1 mouse cellular context compared by ENCODE assay signal in the genomic region with DNA sequence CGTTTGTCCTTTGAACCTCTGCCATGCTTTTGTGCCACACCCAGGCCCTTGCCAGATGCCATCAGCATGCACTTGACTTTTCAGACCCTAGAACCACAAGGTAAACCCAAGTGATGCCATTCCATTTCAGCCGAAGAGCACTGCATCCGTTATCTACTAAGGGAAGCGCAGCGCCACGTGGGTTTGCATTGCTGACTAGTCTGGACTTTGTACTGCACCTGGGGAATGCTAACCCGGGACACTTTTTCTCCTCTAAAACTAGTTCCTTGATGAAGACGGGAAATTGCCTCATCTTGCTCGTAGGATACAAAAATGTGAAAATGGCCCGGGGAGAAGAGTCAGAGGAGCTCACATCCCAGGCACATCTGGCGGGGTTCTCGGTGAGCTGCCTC.
TF ChIP-seq lines count a peak whose summit lies in the region.

No protein-coding gene starts in this region.

TF ChIP-seq in MEL, 35 proteins besides CTCF, POLR2A, EP300 and RAD21 (continued from another document):
- no peak for TF ChIP-seq USF2 (IDR thresholded peaks at IDR 0.05; ENCODE audit: borderline replicate concordance in 1 of 2, insufficient read depth in 1 of 2, low read depth in 1 of 2, low read length in 2 of 2)
- no peak for TF ChIP-seq NELFE (IDR thresholded peaks at IDR 0.05; ENCODE audit: low read depth, low read length)
- peak; percentile 62 for TF ChIP-seq MAX (IDR thresholded peaks at IDR 0.05; ENCODE audit: low read length)
- TF ChIP-seq KAT2A (conservative IDR thresholded peaks at IDR 0.05; ENCODE audit: low read depth, low read length) = no peak
- no peak for TF ChIP-seq BHLHE40 (IDR thresholded peaks at IDR 0.05; ENCODE audit: borderline replicate concordance, low read depth, low read length)
- 0 out of 2 replicates have a peak, but pooled peaks have one; percentile 0 for TF ChIP-seq TCF12 (IDR thresholded peaks at IDR 0.05; ENCODE audit: low read depth, low read length)
- TF ChIP-seq GATA1 (IDR thresholded peaks at IDR 0.05; ENCODE audit: low read depth, low read length) = 0 out of 2 replicates have a peak, but pooled peaks have one; percentile 1
- 0 out of 2 replicates have a peak, but pooled peaks have one; percentile 6 for TF ChIP-seq USF1 (IDR thresholded peaks at IDR 0.05; ENCODE audit: low read depth, low read length)
- TF ChIP-seq UBTF (IDR thresholded peaks at IDR 0.05; ENCODE audit: borderline replicate concordance, insufficient read depth, low read depth, low read length) = no peak
